In the genomic region with DNA sequence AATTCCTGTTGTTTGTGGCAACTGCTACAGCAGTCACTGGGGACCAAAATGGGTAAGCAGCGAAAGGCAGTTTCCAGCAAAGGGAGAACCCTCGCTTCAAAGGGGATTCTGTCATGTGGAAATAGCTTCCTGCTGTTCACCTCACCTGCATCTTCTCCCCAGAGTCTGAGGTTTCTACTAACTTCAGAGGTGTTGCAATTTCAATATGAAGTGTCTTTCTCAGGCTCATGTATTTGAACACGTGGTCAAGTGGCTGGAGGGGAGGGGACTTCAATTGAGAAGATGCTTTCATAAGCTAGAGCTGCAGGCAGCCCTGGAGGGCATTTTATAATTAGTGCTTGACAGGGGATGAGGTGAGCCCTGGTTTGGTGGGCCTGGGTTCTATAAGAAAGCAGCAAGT, we compare ENCODE assay signal across 20 mouse cellular contexts.
A peak's percentile ranks its signal among the peaks of the same experiment; 100 is the strongest.
DNase-seq lines count a peak whose midpoint lies in the region; TF ChIP-seq lines count a peak whose summit lies in the region.
"Had no signal": no experiment of that assay in that cellular context is flagged by ENCODE, and none has a peak within 500 bp of the region (broad histone marks: within the 10 kb centered on the region; RNA-seq: fewer than 3 reads in every experiment).

No protein-coding gene starts in this region.

- peak; percentile 8 for DNase-seq in lung, adult 2 months
- DNase-seq in lung, postnatal 4 days, result no peak
- peak; percentile 8 for DNase-seq in CD4-positive helper T cell, adult 2 months (ENCODE audit: low read depth, low spot score)
- DNase-seq in lung, postnatal 10 days, result peak; percentile 33
- peak; percentile 50 for DNase-seq in naive thymus-derived CD4-positive, alpha-beta T cell, adult 2 months (ENCODE audit: low read depth)
- no peak for DNase-seq in right cerebral cortex, adult 18-20 months
- no peak for DNase-seq in kidney, adult 11 months
- DNase-seq: adrenal gland, postnatal 10 days; cerebellum, adult 18-20 months; cerebellum, adult 9-10 months; cerebellum, postnatal 14 days; gastrocnemius, postnatal 10 days; gastrocnemius, postnatal 36 days; heart, postnatal 4 days had no signal

- 61% methylated on average over 3 of the region's 3 CpGs for WGBS in lung, adult 2 months

- H3K4me3 ChIP-seq in lung, adult 2 months (replicated peaks; ENCODE audit: extremely low read depth, low read depth, low read length), result no peak overlapping the region
- H3K4me3 ChIP-seq: forebrain, embryonic 10.5 days; forebrain, embryonic 13.5 days; heart, adult 2 months; heart, embryonic 10.5 days; heart, embryonic 13.5 days; hindbrain, embryonic 15.5 days had no signal

- TF ChIP-seq CTCF in lung, adult 2 months (IDR thresholded peaks at IDR 0.05; ENCODE audit: insufficient read depth, low read length), result no peak

- TF ChIP-seq POLR2A in lung, adult 2 months (IDR thresholded peaks at IDR 0.05; ENCODE audit: borderline replicate concordance, extremely low read depth, low read depth, low read length), result no peak

- no peaks in the 10 kb centered on the region for H3K4me1 ChIP-seq in lung, adult 2 months (ENCODE audit: control insufficient read depth, insufficient read depth, low read length)
- H3K4me1 ChIP-seq: heart, embryonic 10.5 days; heart, embryonic 13.5 days; hindbrain, embryonic 15.5 days had no signal

Comparison
In these comparisons a context has a peak if more than half of its experiments do, and no peak if none do; other contexts are left out.
1. DNase-seq: peak in lung, adult 2 months (single experiment), CD4-positive helper T cell, adult 2 months (single experiment), lung, postnatal 10 days (single experiment) and naive thymus-derived CD4-positive, alpha-beta T cell, adult 2 months (single experiment); none in lung, postnatal 4 days (0 of 2), right cerebral cortex, adult 18-20 months (single experiment) and kidney, adult 11 months (single experiment).